Mouse (Mus musculus): ENCODE measurements around the gene Akap7. TPM values are rescaled to one million over a fixed set of nuclear protein-coding genes. Genes with fewer than 3 reads are reported as not detected.
A peak's percentile ranks its signal among the peaks of the same experiment; 100 is the strongest.

Akap7 gene
- total and polyA plus RNA-seq, 2 experiments from 2014 or later = 70.5 to 81.3 TPM

GRCm38 (mm10) chr10:25273731-25274130 lies 33.9 kb downstream of the Akap7 start:
- H3K4me1 ChIP-seq (ENCODE audit: insufficient read depth, low read length) = no peaks in the 10 kb centered on the region
- DNase-seq (ENCODE audit: low spot score) = no peak
- no peaks in the 10 kb centered on the region for H3K27me3 ChIP-seq (ENCODE audit: insufficient read depth, low read length)
- H3K4me2 ChIP-seq (ENCODE audit: low read depth, low read length, poor library complexity, severe bottlenecking) = no peak overlapping the region
- no peaks in the 10 kb centered on the region for H3K36me3 ChIP-seq (ENCODE audit: insufficient read depth, low read length)
- no peak overlapping the region for H3K4me3 ChIP-seq (ENCODE audit: low read depth, low read length)
- H3K9ac ChIP-seq (replicated peaks; ENCODE audit: low read length, poor library complexity, severe bottlenecking) = no peak overlapping the region
- TF ChIP-seq CTCF (IDR thresholded peaks at IDR 0.05) = no peak
- WGBS = 43% methylated on average over 1 of the region's 1 CpGs
- no peaks in the 10 kb centered on the region for H3K9me3 ChIP-seq (ENCODE audit: low read length)
- no peak overlapping the region for H3K27ac ChIP-seq (ENCODE audit: low read depth, low read length)
- no peak for ATAC-seq (ENCODE audit: low FRiP score)

GRCm38 (mm10) chr10:25271756-25272155 lies 35.9 kb downstream of the Akap7 start:
- Histone ChIP-seq H3K36me3 (ENCODE audit: insufficient read depth, low read length) (no peaks in the 10 kb centered on the region), H3K4me3 (ENCODE audit: low read depth, low read length) (no peak overlapping the region), H3K4me1 (ENCODE audit: insufficient read depth, low read length) (no peaks in the 10 kb centered on the region), H3K9ac (replicated peaks; ENCODE audit: low read length, poor library complexity, severe bottlenecking) (no peak overlapping the region), H3K9me3 (ENCODE audit: low read length) (no peaks in the 10 kb centered on the region), H3K4me2 (ENCODE audit: low read depth, low read length, poor library complexity, severe bottlenecking) (no peak overlapping the region), H3K27me3 (ENCODE audit: insufficient read depth, low read length) (no peaks in the 10 kb centered on the region), H3K27ac (ENCODE audit: low read depth, low read length) (no peak overlapping the region)
- TF ChIP-seq CTCF (IDR thresholded peaks at IDR 0.05) = no peak
- 82% methylated on average over 2 of the region's 2 CpGs for WGBS
- ATAC-seq (ENCODE audit: low FRiP score) (no peak), DNase-seq (ENCODE audit: low spot score) (no peak)

GRCm38 (mm10) chr10:25271207-25271606 lies 36.5 kb downstream of the Akap7 start:
- H3K9ac ChIP-seq (replicated peaks; ENCODE audit: low read length, poor library complexity, severe bottlenecking) = no peak overlapping the region
- H3K4me2 ChIP-seq (ENCODE audit: low read depth, low read length, poor library complexity, severe bottlenecking) = no peak overlapping the region
- H3K4me1 ChIP-seq (ENCODE audit: insufficient read depth, low read length) = no peaks in the 10 kb centered on the region
- no peaks in the 10 kb centered on the region for H3K36me3 ChIP-seq (ENCODE audit: insufficient read depth, low read length)
- no peak for DNase-seq (ENCODE audit: low spot score)
- H3K9me3 ChIP-seq (ENCODE audit: low read length) = no peaks in the 10 kb centered on the region
- no peak for ATAC-seq (ENCODE audit: low FRiP score)
- no peak overlapping the region for H3K4me3 ChIP-seq (ENCODE audit: low read depth, low read length)
- no peak for TF ChIP-seq CTCF (IDR thresholded peaks at IDR 0.05)
- H3K27ac ChIP-seq (ENCODE audit: low read depth, low read length) = no peak overlapping the region
- 91% methylated on average over 8 of the region's 8 CpGs for WGBS
- H3K27me3 ChIP-seq (ENCODE audit: insufficient read depth, low read length) = no peaks in the 10 kb centered on the region

- Histone ChIP-seq H3K4me1 (ENCODE audit: insufficient read depth, low read length) (no peaks in the 10 kb centered on the region), H3K9ac (replicated peaks; ENCODE audit: low read length, poor library complexity, severe bottlenecking) (no peak overlapping the region), H3K9me3 (ENCODE audit: low read length) (no peaks in the 10 kb centered on the region), H3K36me3 (ENCODE audit: insufficient read depth, low read length) (no peaks in the 10 kb centered on the region), H3K4me3 (ENCODE audit: low read depth, low read length) (no peak overlapping the region), H3K4me2 (ENCODE audit: low read depth, low read length, poor library complexity, severe bottlenecking) (no peak overlapping the region), H3K27me3 (ENCODE audit: insufficient read depth, low read length) (no peaks in the 10 kb centered on the region), H3K27ac (ENCODE audit: low read depth, low read length) (no peak overlapping the region; the same call in 1 of the 2 replicates)
- 50% methylated on average over 18 of the region's 18 CpGs for WGBS
- ATAC-seq (ENCODE audit: low FRiP score) = peak; percentile 76
- peak; percentile 85 for DNase-seq (ENCODE audit: low spot score)
- TF ChIP-seq CTCF (IDR thresholded peaks at IDR 0.05) = peak; percentile 80
Measured at GRCm38 (mm10) chr10:25268476-25269351, 39.0 kb downstream of the Akap7 start.

GRCm38 (mm10) chr10:25261176-25261575 lies 46.5 kb downstream of the Akap7 start:
- Histone ChIP-seq H3K4me1 (ENCODE audit: insufficient read depth, low read length) (no peaks in the 10 kb centered on the region), H3K4me2 (ENCODE audit: low read depth, low read length, poor library complexity, severe bottlenecking) (no peak overlapping the region), H3K9me3 (ENCODE audit: low read length) (no peaks in the 10 kb centered on the region), H3K9ac (replicated peaks; ENCODE audit: low read length, poor library complexity, severe bottlenecking) (no peak overlapping the region), H3K27ac (ENCODE audit: low read depth, low read length) (no peak overlapping the region), H3K36me3 (ENCODE audit: insufficient read depth, low read length) (no peaks in the 10 kb centered on the region), H3K4me3 (ENCODE audit: low read depth, low read length) (no peak overlapping the region), H3K27me3 (ENCODE audit: insufficient read depth, low read length) (no peaks in the 10 kb centered on the region)
- TF ChIP-seq CTCF (IDR thresholded peaks at IDR 0.05) = no peak
- ATAC-seq (ENCODE audit: low FRiP score) (no peak), DNase-seq (ENCODE audit: low spot score) (no peak)
- 69% methylated on average over 6 of the region's 6 CpGs for WGBS

GRCm38 (mm10) chr10:25260724-25261123 lies 46.9 kb downstream of the Akap7 start:
- no peak for TF ChIP-seq CTCF (IDR thresholded peaks at IDR 0.05)
- DNase-seq (ENCODE audit: low spot score) (no peak), ATAC-seq (ENCODE audit: low FRiP score) (no peak)
- H3K4me1 ChIP-seq (ENCODE audit: insufficient read depth, low read length) = no peaks in the 10 kb centered on the region
- H3K9ac ChIP-seq (replicated peaks; ENCODE audit: low read length, poor library complexity, severe bottlenecking) = no peak overlapping the region
- H3K4me2 ChIP-seq (ENCODE audit: low read depth, low read length, poor library complexity, severe bottlenecking) = no peak overlapping the region
- H3K9me3 ChIP-seq (ENCODE audit: low read length) = no peaks in the 10 kb centered on the region
- H3K27ac ChIP-seq (ENCODE audit: low read depth, low read length) = no peak overlapping the region
- no peaks in the 10 kb centered on the region for H3K27me3 ChIP-seq (ENCODE audit: insufficient read depth, low read length)
- no peak overlapping the region for H3K4me3 ChIP-seq (ENCODE audit: low read depth, low read length)
- no peaks in the 10 kb centered on the region for H3K36me3 ChIP-seq (ENCODE audit: insufficient read depth, low read length)
- 92% methylated on average over 10 of the region's 10 CpGs for WGBS
